Mouse (Mus musculus) lung, embryonic 14.5 days (tissue): ENCODE measurements around the gene Cacfd1. TPM values are rescaled to one million over a fixed set of nuclear protein-coding genes. Genes with fewer than 3 reads are reported as not detected.

Experiments used
- ATAC-seq: fragments of 200-750 bp; cut with Nextera tagmentation; 2 replicates; pipeline ENCODE4 v1.8.0; 2017; ENCODE audit warnings: mild to moderate bottlenecking, moderate TSS enrichment, moderate library complexity; ENCODE audit not compliant: insufficient read depth
- DNase-seq: peaks from one replicate; pipeline ENCODE4 v3.0.0-alpha.2; 2015
- H3K27ac ChIP-seq: fragments of 300-500 bp; sonication (generic); 2 replicates; pipeline ENCODE4 v1.5.1; 2014; ENCODE audit warnings: low read depth, mild to moderate bottlenecking, moderate library complexity
- H3K27me3 ChIP-seq: fragments of 300-500 bp; sonication (generic); 2 replicates; pipeline ENCODE4 v1.6.1; 2014; ENCODE audit warnings: low read length, control low read depth; ENCODE audit not compliant: insufficient read depth
- H3K36me3 ChIP-seq: fragments of 300-500 bp; sonication (generic); 2 replicates; pipeline ENCODE4 v1.6.1; 2014; ENCODE audit warnings: control low read depth; ENCODE audit not compliant: insufficient read depth
- H3K4me1 ChIP-seq: fragments of 300-500 bp; sonication (generic); 2 replicates; pipeline ENCODE4 v1.6.1; 2014; ENCODE audit warnings: antibody characterized with exemption, control low read depth; ENCODE audit not compliant: insufficient read depth
- H3K4me2 ChIP-seq: fragments of 300-500 bp; sonication (generic); 2 replicates; pipeline ENCODE4 v1.6.1; 2014; ENCODE audit warnings: mild to moderate bottlenecking
- H3K4me3 ChIP-seq: fragments of 300-500 bp; sonication (generic); 2 replicates; pipeline ENCODE4 v1.5.1; 2014; ENCODE audit warnings: low read depth, low read length
- H3K9ac ChIP-seq: fragments of 300-500 bp; sonication (generic); 2 replicates; pipeline ENCODE4 v1.6.1; 2014
- H3K9me3 ChIP-seq: fragments of 300-500 bp; sonication (generic); 2 replicates; pipeline ENCODE4 v1.6.1; 2016; ENCODE audit warnings: low read depth, low read length, control low read depth
- CTCF ChIP-seq: IDR thresholded peaks from 2 replicates; pipeline ENCODE4 v1.5.1; 2016; ENCODE audit warnings: antibody characterized with exemption, low read depth
- WGBS: fragments of 180-500 bp; shearing (Covaris S2); extraction: QIAGEN DNeasy Blood & Tissue Kit; methylation state at CpG from one replicate; pipeline ENCODE4 v1.1.7; 2014; 5-methylcytosine and 5-hydroxymethylcytosine counted together
- polyA plus RNA-seq: library from polyadenylated mRNA; unstranded; fragments of >200 nt; fragmentation: Nextera tagmentation; extraction: Ambion mirVana; gene quantifications from 2 replicates; pipeline ENCODE4 v1.2.1, GENCODE M21; 2014

The Cacfd1 gene
- polyA plus RNA-seq, 1 experiment from 2014 or later, result 58.8 TPM

DNA sequence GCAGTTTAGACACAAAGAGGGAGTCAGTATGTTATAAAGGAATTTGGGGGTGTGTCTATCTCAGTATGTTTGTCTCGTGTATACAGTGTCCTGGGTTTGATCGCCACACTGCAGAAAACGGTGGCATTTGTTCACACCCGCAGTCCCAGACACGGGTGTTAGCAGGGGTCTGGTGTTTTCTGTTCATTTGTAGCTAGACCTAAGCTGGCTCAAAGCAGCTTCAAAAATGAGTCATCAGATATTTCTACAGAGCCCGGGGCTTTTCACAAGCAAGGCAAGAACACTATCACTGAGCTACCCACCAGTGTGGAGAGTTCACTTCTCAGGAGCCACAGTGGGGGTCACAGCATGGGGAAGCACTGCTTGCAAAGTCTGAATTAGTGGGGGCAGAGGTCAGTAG is 39.7 kb downstream of the Cacfd1 start:
- H3K4me2 ChIP-seq, result no peak overlapping the region
- H3K36me3 ChIP-seq, result no peaks in the 10 kb centered on the region
- no peak overlapping the region for H3K9ac ChIP-seq
- no peak for DNase-seq
- ATAC-seq, result no peak
- 42% methylated on average over 6 of the region's 6 CpGs for WGBS
- H3K4me1 ChIP-seq, result no peaks in the 10 kb centered on the region
- H3K27ac ChIP-seq, result no peak overlapping the region
- no peak overlapping the region for H3K4me3 ChIP-seq
- no peak for TF ChIP-seq CTCF
- no peaks in the 10 kb centered on the region for H3K9me3 ChIP-seq
- no peaks in the 10 kb centered on the region for H3K27me3 ChIP-seq

DNA sequence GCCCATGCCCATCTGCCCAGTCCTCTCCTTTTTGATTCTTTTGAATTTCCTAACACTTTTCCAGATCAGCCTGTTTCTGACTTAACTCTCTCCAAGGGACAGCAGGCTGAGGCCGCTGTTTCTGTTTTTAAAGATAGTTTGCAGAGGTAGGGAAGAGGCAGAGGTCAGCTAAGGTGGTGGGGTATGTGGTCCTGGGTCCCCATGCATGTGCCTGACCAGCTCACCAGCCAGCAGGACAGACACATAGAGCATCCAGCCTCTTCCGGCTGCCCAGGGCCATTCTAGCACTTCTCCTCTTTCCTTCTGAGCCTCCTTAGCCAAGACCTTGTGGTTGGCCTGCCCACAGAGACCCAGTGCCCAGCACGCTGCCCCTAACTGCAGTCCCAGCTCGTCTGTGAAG is 48.5 kb downstream of the Cacfd1 start:
- no peak overlapping the region for H3K9ac ChIP-seq

DNA sequence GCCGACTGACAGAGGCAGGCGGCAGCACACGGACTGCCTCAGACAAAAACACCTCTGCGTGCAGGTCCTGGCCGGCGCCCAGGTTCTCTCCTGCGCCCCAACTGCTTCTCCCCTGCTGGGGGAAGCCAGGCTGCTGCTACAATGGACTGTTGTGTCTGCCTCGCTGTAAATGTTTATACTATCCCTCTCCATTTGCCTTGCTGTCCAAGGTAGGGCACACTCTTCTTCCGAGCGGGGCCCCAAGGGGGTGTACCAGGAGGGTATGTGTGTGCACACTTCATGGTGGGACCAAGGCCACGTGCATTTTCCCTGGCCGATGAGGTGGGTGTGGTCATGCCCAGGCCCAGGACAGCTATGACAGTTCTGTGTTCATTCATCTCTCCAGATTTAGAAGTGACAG is 49.0 kb downstream of the Cacfd1 start:
- Histone ChIP-seq H3K9ac (no peak overlapping the region), H3K27ac (no peak overlapping the region), H3K4me3 (no peak overlapping the region), H3K4me1 (no peaks in the 10 kb centered on the region), H3K9me3 (no peaks in the 10 kb centered on the region), H3K4me2 (peak overlapping the region; percentile 23), H3K36me3 (no peaks in the 10 kb centered on the region), H3K27me3 (no peaks in the 10 kb centered on the region)
- 24% methylated on average over 12 of the region's 12 CpGs for WGBS
- ATAC-seq (0 out of 2 replicates have a peak, but pooled peaks have one; percentile 44), DNase-seq (peak; percentile 20)
- no peak for TF ChIP-seq CTCF

More for the DNA sequence above, 48.5 kb downstream of the Cacfd1 start:
- DNase-seq (no peak), ATAC-seq (no peak)
- Histone ChIP-seq H3K4me3 (no peak overlapping the region), H3K27me3 (no peaks in the 10 kb centered on the region), H3K4me2 (peak overlapping the region; percentile 23), H3K4me1 (no peaks in the 10 kb centered on the region), H3K9me3 (no peaks in the 10 kb centered on the region), H3K27ac (no peak overlapping the region), H3K36me3 (no peaks in the 10 kb centered on the region)
- no peak for TF ChIP-seq CTCF
- 43% methylated on average over 4 of the region's 4 CpGs for WGBS

DNA sequence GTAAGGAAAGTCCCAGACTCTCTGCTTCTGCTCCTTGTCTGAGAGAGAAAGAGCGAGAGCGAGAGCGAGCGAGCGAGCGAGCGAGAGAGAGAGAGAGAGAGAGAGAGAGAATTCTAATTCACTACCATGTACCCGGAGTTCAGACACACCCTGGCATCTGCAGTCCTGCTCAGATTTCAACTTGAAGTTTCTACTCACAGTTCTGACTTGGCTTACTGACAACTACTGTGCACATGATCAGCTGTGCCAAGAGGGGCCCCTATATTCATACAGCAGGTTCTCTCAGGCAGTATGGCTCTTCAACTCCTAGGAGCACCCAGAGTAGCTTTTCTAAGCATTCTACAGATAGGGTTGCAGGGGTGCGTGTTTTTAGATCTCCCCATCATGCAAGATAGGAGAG is 49.5 kb downstream of the Cacfd1 start:
- no peak overlapping the region for H3K4me3 ChIP-seq
- no peaks in the 10 kb centered on the region for H3K4me1 ChIP-seq
- H3K27ac ChIP-seq, result no peak overlapping the region
- no peaks in the 10 kb centered on the region for H3K9me3 ChIP-seq
- DNase-seq (peak; percentile 50), ATAC-seq (no peak)
- no peaks in the 10 kb centered on the region for H3K36me3 ChIP-seq
- H3K9ac ChIP-seq, result no peak overlapping the region
- no peaks in the 10 kb centered on the region for H3K27me3 ChIP-seq
- 79% methylated on average over 9 of the region's 9 CpGs for WGBS
- no peak for TF ChIP-seq CTCF
- H3K4me2 ChIP-seq, result no peak overlapping the region

GRCm38 (mm10) chr2:27067124-27067523 is 57.4 kb downstream of the Cacfd1 start:
- no peak for TF ChIP-seq CTCF
- H3K36me3 ChIP-seq, result no peaks in the 10 kb centered on the region
- no peak overlapping the region for H3K4me3 ChIP-seq
- WGBS, result 86% methylated on average over 2 of the region's 2 CpGs
- DNase-seq (no peak), ATAC-seq (no peak)
- no peaks in the 10 kb centered on the region for H3K9me3 ChIP-seq
- no peak overlapping the region for H3K27ac ChIP-seq
- H3K4me2 ChIP-seq, result no peak overlapping the region
- no peak overlapping the region for H3K9ac ChIP-seq
- H3K27me3 ChIP-seq, result no peaks in the 10 kb centered on the region
- peaks cover 4% of the 10 kb centered on the region; the same call in 1 of the 2 replicates for H3K4me1 ChIP-seq

DNA sequence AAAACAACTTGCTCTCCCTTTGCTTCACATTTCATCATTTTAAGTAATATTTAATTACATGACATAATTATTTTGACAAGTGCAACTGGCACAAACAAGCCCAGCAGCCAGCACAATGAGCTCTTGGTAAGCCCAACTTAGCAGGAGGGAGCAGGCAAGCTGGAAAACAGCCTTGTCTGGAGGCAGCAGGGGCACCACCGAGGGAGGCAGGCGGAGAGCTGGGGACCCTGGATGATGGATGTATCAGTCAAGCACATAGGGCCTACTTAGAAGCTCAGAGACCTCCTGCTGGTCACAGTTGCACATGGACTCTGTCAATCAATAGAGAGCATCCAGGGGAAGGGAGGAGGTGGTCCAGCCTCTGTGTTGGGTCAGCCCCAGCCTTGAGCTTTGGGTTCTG is 58.3 kb downstream of the Cacfd1 start:
- 33% methylated on average over 2 of the region's 2 CpGs for WGBS
- no peaks in the 10 kb centered on the region for H3K36me3 ChIP-seq

GRCm38 (mm10) chr2:27069646-27070045 is 59.9 kb downstream of the Cacfd1 start:
- H3K36me3 ChIP-seq, result no peaks in the 10 kb centered on the region
- H3K27me3 ChIP-seq, result no peaks in the 10 kb centered on the region
- WGBS, result 51% methylated on average over 3 of the region's 3 CpGs
- no peaks in the 10 kb centered on the region for H3K9me3 ChIP-seq
- H3K27ac ChIP-seq, result no peak overlapping the region
- no peak overlapping the region for H3K4me2 ChIP-seq
- no peak for ATAC-seq
- DNase-seq, result no peak
- H3K4me3 ChIP-seq, result no peak overlapping the region
- no peak for TF ChIP-seq CTCF
- H3K4me1 ChIP-seq, result peaks cover 4% of the 10 kb centered on the region; the same call in 1 of the 2 replicates
- H3K9ac ChIP-seq, result no peak overlapping the region

More for the DNA sequence above, 58.3 kb downstream of the Cacfd1 start:
- no peak overlapping the region for H3K9ac ChIP-seq
- DNase-seq (no peak), ATAC-seq (no peak)
- TF ChIP-seq CTCF, result no peak
- no peak overlapping the region for H3K4me2 ChIP-seq
- no peak overlapping the region for H3K27ac ChIP-seq
- H3K4me1 ChIP-seq, result peaks cover 4% of the 10 kb centered on the region; the same call in 1 of the 2 replicates
- no peaks in the 10 kb centered on the region for H3K9me3 ChIP-seq
- no peak overlapping the region for H3K4me3 ChIP-seq
- H3K27me3 ChIP-seq, result no peaks in the 10 kb centered on the region

DNA sequence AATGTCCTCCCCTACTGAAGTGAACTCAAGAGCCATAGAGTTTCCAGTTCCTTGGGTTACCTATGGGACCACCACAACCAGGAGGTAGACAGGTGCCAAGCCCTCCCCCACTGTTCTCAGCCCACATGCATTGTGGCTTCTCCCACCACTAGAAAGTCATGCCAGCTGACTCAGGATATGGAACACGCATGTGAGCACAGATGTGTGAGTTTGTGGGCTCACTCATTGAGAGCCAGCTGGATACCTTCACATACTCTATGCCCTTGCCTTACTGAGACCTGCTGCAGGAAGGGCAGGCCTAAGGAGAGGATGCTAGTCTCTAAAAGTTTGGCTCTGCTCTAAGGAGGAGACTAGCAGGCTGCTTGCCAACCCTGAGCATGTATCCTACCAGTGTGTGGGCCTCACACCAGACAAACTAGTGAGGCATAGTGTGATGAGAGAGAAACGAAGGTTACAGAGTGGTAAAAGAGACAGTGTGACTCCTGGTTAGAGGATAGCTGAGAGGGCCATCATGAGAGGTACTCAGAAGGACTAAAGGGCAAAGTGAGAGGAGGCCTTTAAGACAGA is 60.6 kb downstream of the Cacfd1 start:
- WGBS, result 72% methylated on average over 2 of the region's 2 CpGs
- H3K27ac ChIP-seq, result no peak overlapping the region
- no peak for TF ChIP-seq CTCF

More for the DNA sequence above, 60.6 kb downstream of the Cacfd1 start:
- Histone ChIP-seq H3K27me3 (no peaks in the 10 kb centered on the region), H3K4me3 (no peak overlapping the region), H3K9ac (no peak overlapping the region), H3K9me3 (no peaks in the 10 kb centered on the region), H3K36me3 (no peaks in the 10 kb centered on the region), H3K4me2 (no peak overlapping the region), H3K4me1 (peaks cover 4% of the 10 kb centered on the region; the same call in 1 of the 2 replicates)
- ATAC-seq, result no peak
- DNase-seq, result no peak

Other genes starting within 250 kb of the Cacfd1 start
- gene Abo, start 144.9 kb upstream of the Cacfd1 start, polyA plus RNA-seq, result not detected in 2 replicates
- 12.5 and 15.5 TPM in 2 replicates for gene Surf6, start 107.0 kb upstream of the Cacfd1 start, polyA plus RNA-seq
- gene Med22, start 99.2 kb upstream of the Cacfd1 start, polyA plus RNA-seq, result 33.2 and 34.6 TPM in 2 replicates
- 775 and 784 TPM in 2 replicates for gene Rpl7a, start 99.2 kb upstream of the Cacfd1 start, polyA plus RNA-seq
- 33.2 and 35.5 TPM in 2 replicates for gene Surf2, start 93.6 kb upstream of the Cacfd1 start, polyA plus RNA-seq
- gene Surf1, start 93.4 kb upstream of the Cacfd1 start, polyA plus RNA-seq, result 41.5 and 43.6 TPM in 2 replicates
- gene Surf4, start 76.0 kb upstream of the Cacfd1 start, polyA plus RNA-seq, result 195 and 211 TPM in 2 replicates
- gene Stkld1, start 75.9 kb upstream of the Cacfd1 start, polyA plus RNA-seq, result not detected in 2 replicates
- 44.9 and 48.3 TPM in 2 replicates for gene Rexo4, start 45.5 kb upstream of the Cacfd1 start, polyA plus RNA-seq
- 0.07 and 0.08 TPM in 2 replicates for gene Adamts13, start 36.5 kb upstream of the Cacfd1 start, polyA plus RNA-seq
- 0.28 and 0.35 TPM in 2 replicates for gene Slc2a6, start 18.1 kb downstream of the Cacfd1 start, polyA plus RNA-seq
- 0.17 and 0.18 TPM in 2 replicates for gene Mymk, start 62.3 kb downstream of the Cacfd1 start, polyA plus RNA-seq
- gene Adamtsl2, start 69.5 kb downstream of the Cacfd1 start, polyA plus RNA-seq, result 19.2 and 21.0 TPM in 2 replicates
- gene Fam163b, start 132.6 kb downstream of the Cacfd1 start, polyA plus RNA-seq, result 0.61 and 0.70 TPM in 2 replicates
- 0.20 and 0.75 TPM in 2 replicates for gene Dbh, start 155.3 kb downstream of the Cacfd1 start, polyA plus RNA-seq
- 23.6 and 25.0 TPM in 2 replicates for gene Sardh, start 238.4 kb downstream of the Cacfd1 start, polyA plus RNA-seq